Mouse (Mus musculus) heart, embryonic 16.5 days (tissue): ENCODE results near the gene Senp2. TPM values are rescaled to one million over a fixed set of nuclear protein-coding genes. Genes with fewer than 3 reads are reported as not detected.

ENCODE experiments used
- ATAC-seq: fragments of 200-750 bp; cut with Nextera tagmentation; replicated peaks from 2 replicates; pipeline ENCODE4 v1.8.0; 2017; ENCODE audit warnings: moderate number of reproducible peaks; ENCODE audit not compliant: insufficient read depth, low FRiP score; ENCODE audit errors: extremely low read depth
- H3K27ac ChIP-seq: fragments of 300-500 bp; sonication (generic); 2 replicates; pipeline ENCODE4 v1.5.1; 2014; ENCODE audit warnings: mild to moderate bottlenecking, low read length, control low read depth, moderate library complexity
- H3K27me3 ChIP-seq: fragments of 300-500 bp; sonication (generic); 2 replicates; pipeline ENCODE4 v1.6.1; 2014; ENCODE audit warnings: low read length, mixed read lengths; ENCODE audit not compliant: control insufficient read depth, insufficient read depth
- H3K36me3 ChIP-seq: fragments of 300-500 bp; sonication (generic); 2 replicates; pipeline ENCODE4 v1.6.1; 2014; ENCODE audit not compliant: control insufficient read depth, insufficient read depth
- H3K4me1 ChIP-seq: fragments of 300-500 bp; sonication (generic); 2 replicates; pipeline ENCODE4 v1.6.1; 2014; ENCODE audit warnings: low read length, mixed read lengths; ENCODE audit not compliant: control insufficient read depth, insufficient read depth
- H3K4me2 ChIP-seq: fragments of 300-500 bp; sonication (generic); 2 replicates; pipeline ENCODE4 v1.6.1; 2014; ENCODE audit warnings: low read depth, mild to moderate bottlenecking, control low read depth, low read length
- H3K4me3 ChIP-seq: fragments of 300-500 bp; sonication (generic); 2 replicates; pipeline ENCODE4 v1.5.1; 2014; ENCODE audit warnings: mild to moderate bottlenecking, control low read depth, low read length
- H3K9ac ChIP-seq: fragments of 300-500 bp; sonication (generic); 2 replicates; pipeline ENCODE4 v1.6.1; 2014; ENCODE audit warnings: low read length, control low read depth
- H3K9me3 ChIP-seq: fragments of 300-500 bp; sonication (generic); replicated peaks from 2 replicates; pipeline ENCODE4 v1.6.1; 2016; ENCODE audit warnings: low read length; ENCODE audit not compliant: control insufficient read depth
- WGBS: fragments of 180-500 bp; shearing (Covaris S2); extraction: QIAGEN DNeasy Blood & Tissue Kit; methylation state at CpG from one replicate; pipeline ENCODE4 v1.1.7; 2014; 5-methylcytosine and 5-hydroxymethylcytosine counted together
- polyA plus RNA-seq: library from polyadenylated mRNA; unstranded; fragments of >200 nt; fragmentation: Nextera tagmentation; extraction: Ambion mirVana; gene quantifications from 2 replicates; pipeline ENCODE4 v1.2.1, GENCODE M21; 2015

Senp2 gene
- polyA plus RNA-seq, 1 experiment from 2014 or later: 27.1 TPM

DNA sequence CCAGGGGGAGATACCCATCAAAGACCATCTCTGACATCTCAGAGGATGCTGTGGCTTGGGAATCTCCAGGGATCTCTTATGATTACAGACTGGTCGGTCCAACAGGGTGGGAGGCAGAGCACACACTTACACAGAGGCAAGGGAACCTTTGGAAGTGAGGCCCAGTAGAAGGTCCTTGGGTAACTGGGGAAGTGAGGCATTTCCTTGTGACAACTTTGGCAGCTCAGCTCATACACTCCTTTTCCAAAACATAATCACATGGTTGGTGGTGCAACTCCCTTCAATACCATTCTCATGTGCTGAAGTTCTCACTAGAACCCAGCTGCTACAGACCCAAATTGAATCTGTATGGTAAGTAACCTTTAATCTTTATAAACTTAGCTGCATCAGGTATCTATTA, 86.5 kb downstream of the Senp2 start:
- no peak overlapping the region for H3K27ac ChIP-seq
- H3K4me2 ChIP-seq: no peak overlapping the region
- no peak overlapping the region for H3K4me3 ChIP-seq
- H3K36me3 ChIP-seq: 0 out of 2 replicates have a peak, but pooled peaks cover under 1% of the 10 kb centered on the region
- no peaks in the 10 kb centered on the region for H3K27me3 ChIP-seq
- no peaks in the 10 kb centered on the region for H3K9me3 ChIP-seq
- no peak for ATAC-seq
- 80% methylated on average over 1 of the region's 1 CpGs for WGBS
- no peak overlapping the region for H3K9ac ChIP-seq
- H3K4me1 ChIP-seq: peaks cover 9% of the 10 kb centered on the region

- Histone ChIP-seq H3K4me2 (no peak overlapping the region), H3K9me3 (no peaks in the 10 kb centered on the region), H3K9ac (no peak overlapping the region), H3K27ac (no peak overlapping the region), H3K27me3 (no peaks in the 10 kb centered on the region), H3K36me3 (0 out of 2 replicates have a peak, but pooled peaks cover 2% of the 10 kb centered on the region), H3K4me3 (no peak overlapping the region), H3K4me1 (peaks cover 9% of the 10 kb centered on the region)
- ATAC-seq: no peak
- WGBS: 55% methylated on average over 7 of the region's 7 CpGs
These were observed 88.4 kb downstream of the Senp2 start for GRCm38 (mm10) chr16:22097659-22098058.

Other genes with a start within 250 kb of the Senp2 start
- gene Ehhadh, start 221.7 kb upstream of the Senp2 start, polyA plus RNA-seq: 3.0 and 3.6 TPM in 2 replicates
- gene Map3k13, start 215.1 kb upstream of the Senp2 start, polyA plus RNA-seq: 0.62 and 0.76 TPM in 2 replicates
- gene Tmem41a, start 61.9 kb upstream of the Senp2 start, polyA plus RNA-seq: 44.4 and 45.1 TPM in 2 replicates
- 0.32 and 0.80 TPM in 2 replicates for gene Liph, start 13.8 kb upstream of the Senp2 start, polyA plus RNA-seq
- 34.5 and 38.0 TPM in 2 replicates for gene Igf2bp2, start 153.8 kb downstream of the Senp2 start, polyA plus RNA-seq